Mouse (Mus musculus) activated CD4-positive, CD25-positive, alpha-beta regulatory T cell, adult 9 weeks (primary cell): ENCODE data around the gene Nrg3. TPM values are rescaled to one million over a fixed set of nuclear protein-coding genes. Genes with fewer than 3 reads are reported as not detected.

ENCODE experiments used
- polyA plus RNA-seq: library from polyadenylated mRNA; unstranded; fragments of 100-300 nt; shearing (Covaris generic); gene quantifications from one replicate; pipeline ENCODE4 v1.2.1, GENCODE M21; 2017

Gene Nrg3
- not detected for polyA plus RNA-seq

GRCm38 (mm10) chr14:39472790-39473761 is at the start of gene Nrg3:
Gene Nrg3 (minus strand): TSS chr14:39473088.

